Mouse (Mus musculus): ENCODE measurements around the gene Gm17581. TPM values are rescaled to one million over a fixed set of nuclear protein-coding genes. Genes with fewer than 3 reads are reported as not detected.

Gm17581 gene
- polyA plus RNA-seq, 1 experiment: not detected

DNA sequence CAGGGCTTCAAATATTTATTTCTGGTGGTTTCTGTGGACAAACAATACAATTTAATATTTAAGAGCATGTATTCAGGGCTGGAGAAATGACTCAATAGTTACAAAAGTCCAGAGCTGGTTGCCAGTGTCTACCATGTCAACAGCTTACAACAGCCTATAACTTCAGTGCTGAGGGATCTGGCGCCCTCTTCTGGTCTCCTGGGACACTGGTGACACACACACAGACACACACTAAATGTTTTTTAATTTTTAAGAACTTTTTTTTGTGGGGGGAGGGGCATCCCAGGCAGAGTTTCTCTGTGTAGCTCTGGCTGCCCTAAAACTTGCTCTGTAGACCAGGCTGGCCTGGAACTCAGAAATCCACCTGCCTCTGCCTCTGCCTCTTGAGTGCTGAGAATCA, 20.1 kb upstream of the Gm17581 start:
- no peak overlapping the region for H3K4me3 ChIP-seq (ENCODE audit: extremely low read depth, insufficient read depth, insufficient read length)
- peaks cover 2% of the 10 kb centered on the region for H3K27me3 ChIP-seq (ENCODE audit: control insufficient read depth, insufficient read depth, low read length)
- no peak overlapping the region for H3K27ac ChIP-seq (ENCODE audit: insufficient read depth, low read length)
- WGBS: 11% methylated on average over 1 of the region's 1 CpGs
- TF ChIP-seq CTCF (IDR thresholded peaks at IDR 0.05; ENCODE audit: extremely low read depth, insufficient read depth, insufficient read length, insufficient replicate concordance): peak; percentile 19; the same call in 1 of the 2 replicates
- TF ChIP-seq POLR2A (IDR thresholded peaks at IDR 0.05; ENCODE audit: low read depth, low read length): no peak
- DNase-seq (ENCODE audit: low read depth in 1 of 2, low spot score in 2 of 2): peak; percentile 7 to 25
- no peaks in the 10 kb centered on the region for H3K36me3 ChIP-seq (ENCODE audit: control insufficient read depth, insufficient read depth, low read length)
- H3K4me1 ChIP-seq (ENCODE audit: control insufficient read depth, insufficient read depth, insufficient read length): no peaks in the 10 kb centered on the region; the same call in 1 of the 2 replicates

DNA sequence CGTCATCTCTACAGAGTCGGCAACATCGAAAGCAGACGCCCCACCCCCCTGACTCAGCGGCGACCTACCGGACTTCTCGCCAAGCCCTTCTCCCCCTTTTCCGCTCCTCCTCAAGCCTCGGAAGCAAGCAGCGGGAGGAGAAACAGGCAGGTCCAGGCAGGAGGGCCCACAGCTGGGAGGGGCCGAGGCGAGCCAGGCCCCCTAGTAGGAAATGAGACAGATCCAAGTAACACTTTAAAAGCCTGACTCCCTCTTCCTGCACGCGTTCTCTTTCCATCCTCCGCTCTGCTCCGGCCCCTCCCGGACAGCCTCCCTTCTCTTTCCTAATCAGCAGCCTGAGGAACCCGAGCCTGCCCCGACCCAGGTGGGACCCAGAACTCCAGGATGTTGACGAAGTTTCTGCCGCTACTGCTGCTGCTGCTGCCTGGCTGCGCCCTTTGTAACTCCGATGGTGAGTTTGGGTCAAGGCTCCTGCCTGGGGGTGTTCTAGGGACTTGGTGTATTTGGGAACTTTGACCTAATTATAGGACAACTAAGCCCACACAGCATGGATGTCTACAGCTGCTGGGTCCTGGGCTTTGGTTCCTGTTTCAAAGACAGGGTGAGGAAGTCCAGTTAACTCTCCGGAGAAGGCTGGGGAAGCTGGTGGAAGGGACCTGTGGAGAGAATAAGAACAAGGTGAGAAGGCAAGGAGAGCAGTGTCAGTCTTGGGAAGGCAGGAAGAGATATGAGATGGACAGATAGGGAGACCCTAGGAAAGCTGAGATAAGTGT, 15.5 kb upstream of the Gm17581 start, which contains the start of gene Procr:
TSS of gene Procr (plus strand) at position 104 of the 773 bp plus-strand sequence.
- Histone ChIP-seq H3K36me3 (ENCODE audit: control insufficient read depth, insufficient read depth, low read length) (no peaks in the 10 kb centered on the region), H3K4me1 (ENCODE audit: control insufficient read depth, insufficient read depth, insufficient read length) (no peaks in the 10 kb centered on the region; the same call in 1 of the 2 replicates), H3K4me3 (ENCODE audit: extremely low read depth, insufficient read depth, insufficient read length) (peak within 1 kb of the TSS; percentile 34), H3K27ac (ENCODE audit: insufficient read depth, low read length) (no peak within 1 kb of the TSS), H3K27me3 (ENCODE audit: control insufficient read depth, insufficient read depth, low read length) (peaks cover 3% of the 10 kb centered on the region)
- DNase-seq (ENCODE audit: low read depth in 1 of 2, low spot score in 2 of 2): no peak
- WGBS: 2% methylated on average over 25 of the region's 25 CpGs
- TF ChIP-seq POLR2A (IDR thresholded peaks at IDR 0.05; ENCODE audit: low read depth, low read length): no peak
- TF ChIP-seq CTCF (IDR thresholded peaks at IDR 0.05; ENCODE audit: extremely low read depth, insufficient read depth, insufficient read length, insufficient replicate concordance): no peak

- Histone ChIP-seq H3K4me1 (ENCODE audit: control insufficient read depth, insufficient read depth, insufficient read length) (no peaks in the 10 kb centered on the region; the same call in 1 of the 2 replicates), H3K27ac (ENCODE audit: insufficient read depth, low read length) (no peak overlapping the region), H3K36me3 (ENCODE audit: control insufficient read depth, insufficient read depth, low read length) (no peaks in the 10 kb centered on the region), H3K4me3 (ENCODE audit: extremely low read depth, insufficient read depth, insufficient read length) (no peak overlapping the region), H3K27me3 (ENCODE audit: control insufficient read depth, insufficient read depth, low read length) (peaks cover 3% of the 10 kb centered on the region)
- DNase-seq (ENCODE audit: low read depth in 1 of 2, low spot score in 2 of 2): no peak
- 80% methylated on average over 4 of the region's 4 CpGs for WGBS
- TF ChIP-seq POLR2A (IDR thresholded peaks at IDR 0.05; ENCODE audit: low read depth, low read length) (no peak), CTCF (IDR thresholded peaks at IDR 0.05; ENCODE audit: extremely low read depth, insufficient read depth, insufficient read length, insufficient replicate concordance) (no peak)
These were observed 13.7 kb upstream of the Gm17581 start for GRCm38 (mm10) chr2:155749394-155749793.

- Histone ChIP-seq H3K27me3 (ENCODE audit: control insufficient read depth, insufficient read depth, low read length) (peaks cover 2% of the 10 kb centered on the region; the same call in 1 of the 2 replicates), H3K36me3 (ENCODE audit: control insufficient read depth, insufficient read depth, low read length) (no peaks in the 10 kb centered on the region), H3K4me3 (ENCODE audit: extremely low read depth, insufficient read depth, insufficient read length) (no peak overlapping the region), H3K4me1 (ENCODE audit: control insufficient read depth, insufficient read depth, insufficient read length) (no peaks in the 10 kb centered on the region), H3K27ac (ENCODE audit: insufficient read depth, low read length) (no peak overlapping the region)
- WGBS: 64% methylated on average over 3 of the region's 3 CpGs
- no peak for DNase-seq (ENCODE audit: low read depth in 1 of 2, low spot score in 2 of 2)
- TF ChIP-seq CTCF (IDR thresholded peaks at IDR 0.05; ENCODE audit: extremely low read depth, insufficient read depth, insufficient read length, insufficient replicate concordance) (no peak), POLR2A (IDR thresholded peaks at IDR 0.05; ENCODE audit: low read depth, low read length) (no peak)
These were observed 9.8 kb upstream of the Gm17581 start for GRCm38 (mm10) chr2:155745487-155745886.

DNA sequence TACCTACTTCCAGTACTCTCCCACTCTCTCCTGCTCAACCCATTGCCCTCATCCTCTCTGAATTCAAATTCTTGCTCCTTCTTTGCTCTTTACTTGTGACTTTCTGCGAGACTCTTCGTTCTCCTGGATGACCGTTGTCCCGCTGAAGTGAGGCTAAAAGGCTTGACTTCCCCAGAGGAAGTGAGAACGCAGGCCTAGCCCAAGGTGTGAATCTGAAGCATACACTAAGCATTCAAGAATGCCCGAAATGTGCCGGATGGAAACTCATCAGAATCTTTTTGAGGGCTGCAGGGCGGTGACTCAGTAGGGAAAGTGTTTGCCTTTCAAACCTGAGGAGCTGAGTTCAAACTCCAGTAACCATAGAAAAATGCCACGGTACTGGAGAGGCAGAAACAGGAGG, 7.7 kb upstream of the Gm17581 start:
- TF ChIP-seq CTCF (IDR thresholded peaks at IDR 0.05; ENCODE audit: extremely low read depth, insufficient read depth, insufficient read length, insufficient replicate concordance): no peak
- DNase-seq (ENCODE audit: low read depth in 1 of 2, low spot score in 2 of 2): no peak
- Histone ChIP-seq H3K4me3 (ENCODE audit: extremely low read depth, insufficient read depth, insufficient read length) (no peak overlapping the region), H3K4me1 (ENCODE audit: control insufficient read depth, insufficient read depth, insufficient read length) (no peaks in the 10 kb centered on the region), H3K36me3 (ENCODE audit: control insufficient read depth, insufficient read depth, low read length) (no peaks in the 10 kb centered on the region), H3K27me3 (ENCODE audit: control insufficient read depth, insufficient read depth, low read length) (peaks cover 2% of the 10 kb centered on the region; the same call in 1 of the 2 replicates), H3K27ac (ENCODE audit: insufficient read depth, low read length) (no peak overlapping the region)
- WGBS: 29% methylated on average over 9 of the region's 9 CpGs

GRCm38 (mm10) chr2:155742931-155743337, 7.3 kb upstream of the Gm17581 start:
- peaks cover 2% of the 10 kb centered on the region; the same call in 1 of the 2 replicates for H3K27me3 ChIP-seq (ENCODE audit: control insufficient read depth, insufficient read depth, low read length)
- 0 out of 2 replicates have a peak overlapping the region, but pooled peaks have one; percentile 22 for H3K27ac ChIP-seq (ENCODE audit: insufficient read depth, low read length)
- no peak overlapping the region for H3K4me3 ChIP-seq (ENCODE audit: extremely low read depth, insufficient read depth, insufficient read length)
- H3K36me3 ChIP-seq (ENCODE audit: control insufficient read depth, insufficient read depth, low read length): no peaks in the 10 kb centered on the region
- TF ChIP-seq CTCF (IDR thresholded peaks at IDR 0.05; ENCODE audit: extremely low read depth, insufficient read depth, insufficient read length, insufficient replicate concordance) (no peak), POLR2A (IDR thresholded peaks at IDR 0.05; ENCODE audit: low read depth, low read length) (no peak)
- H3K4me1 ChIP-seq (ENCODE audit: control insufficient read depth, insufficient read depth, insufficient read length): no peaks in the 10 kb centered on the region
- 18% methylated on average over 12 of the region's 12 CpGs for WGBS
- no peak for DNase-seq (ENCODE audit: low read depth in 1 of 2, low spot score in 2 of 2)

DNA sequence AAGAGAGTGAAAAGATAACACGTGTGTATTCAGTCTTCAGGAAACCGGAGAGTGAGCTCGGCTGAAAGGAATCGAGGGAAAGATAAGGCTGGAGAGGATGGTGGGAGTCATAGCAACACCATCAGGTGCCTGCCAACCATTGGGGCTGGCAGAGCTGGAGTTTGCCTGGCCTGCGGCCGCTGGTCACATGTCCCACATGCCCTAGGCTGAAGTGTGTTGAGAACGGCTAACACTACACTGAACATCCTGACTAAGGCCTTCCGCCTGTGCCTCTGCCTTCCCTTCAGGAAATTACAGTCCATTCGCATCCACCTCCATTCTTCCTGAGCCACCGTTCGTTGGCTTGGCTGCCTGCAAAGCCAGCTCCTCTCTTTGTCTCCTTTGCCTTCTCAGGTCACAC, 6.5 kb upstream of the Gm17581 start:
- WGBS: 57% methylated on average over 11 of the region's 11 CpGs
- no peak for DNase-seq (ENCODE audit: low read depth in 1 of 2, low spot score in 2 of 2)
- H3K36me3 ChIP-seq (ENCODE audit: control insufficient read depth, insufficient read depth, low read length): no peaks in the 10 kb centered on the region
- no peak for TF ChIP-seq POLR2A (IDR thresholded peaks at IDR 0.05; ENCODE audit: low read depth, low read length)
- no peak for TF ChIP-seq CTCF (IDR thresholded peaks at IDR 0.05; ENCODE audit: extremely low read depth, insufficient read depth, insufficient read length, insufficient replicate concordance)
- no peak overlapping the region for H3K4me3 ChIP-seq (ENCODE audit: extremely low read depth, insufficient read depth, insufficient read length)
- peaks cover 2% of the 10 kb centered on the region; the same call in 1 of the 2 replicates for H3K27me3 ChIP-seq (ENCODE audit: control insufficient read depth, insufficient read depth, low read length)
- no peak overlapping the region for H3K27ac ChIP-seq (ENCODE audit: insufficient read depth, low read length)
- no peaks in the 10 kb centered on the region for H3K4me1 ChIP-seq (ENCODE audit: control insufficient read depth, insufficient read depth, insufficient read length)

All from spleen, adult 2 months (tissue).